Mouse (Mus musculus) G1E (cell line): Measurements from ENCODE around the gene Pla2g3. TPM values are rescaled to one million over a fixed set of nuclear protein-coding genes. Genes with fewer than 3 reads are reported as not detected.

ENCODE experiments used
- ATAC-seq: 2 replicates; pipeline ENCODE4 v1.8.0; 2016; ENCODE audit warnings: mild to moderate bottlenecking; ENCODE audit not compliant: insufficient number of reproducible peaks, poor library complexity, low FRiP score, severe bottlenecking; ENCODE audit errors: extremely low read depth
- DNase-seq: peaks from one replicate; pipeline ENCODE4 v3.0.0; 2012; ENCODE audit warnings: low spot score
- H3K27me3 ChIP-seq: 2 replicates; pipeline ENCODE4 v1.6.1; 2012; ENCODE audit warnings: mild to moderate bottlenecking, low read length, inconsistent platforms; ENCODE audit not compliant: insufficient read depth
- H3K36me3 ChIP-seq: replicated peaks from 2 replicates; pipeline ENCODE3; 2012; ENCODE audit warnings: mild to moderate bottlenecking, inconsistent platforms
- H3K4me1 ChIP-seq: 2 replicates; pipeline ENCODE4 v1.6.1; 2012; ENCODE audit warnings: low read depth, low read length, inconsistent platforms, mixed read lengths; ENCODE audit not compliant: insufficient read depth
- H3K4me3 ChIP-seq: 2 replicates; pipeline ENCODE4 v1.5.1; 2012; ENCODE audit warnings: low read depth, mild to moderate bottlenecking, inconsistent platforms, low read length, moderate library complexity, mixed read lengths
- H3K9me3 ChIP-seq: replicated peaks from 2 replicates; pipeline ENCODE4 v1.6.1; 2012; ENCODE audit warnings: inconsistent platforms
- CTCF ChIP-seq: IDR thresholded peaks from 2 replicates; pipeline ENCODE4 v1.5.1; 2012; ENCODE audit warnings: low read depth, low read length, inconsistent platforms, mixed read lengths
- GATA1 ChIP-seq: IDR thresholded peaks from 2 replicates; pipeline ENCODE4 v1.6.1; 2012; ENCODE audit warnings: borderline replicate concordance, low read length, inconsistent platforms, mixed read lengths
- GATA2 ChIP-seq: IDR thresholded peaks from 2 replicates; pipeline ENCODE4 v1.6.1; 2012; ENCODE audit warnings: low read depth, low read length, inconsistent platforms, borderline replicate concordance
- POLR2AphosphoS5 ChIP-seq: IDR thresholded peaks from 2 replicates; pipeline ENCODE4 v1.6.1; 2012; ENCODE audit warnings: low read depth, low read length, inconsistent platforms; ENCODE audit not compliant: insufficient replicate concordance
- TAL1 ChIP-seq: conservative IDR thresholded peaks from 2 replicates; pipeline ENCODE4 v1.6.1; 2012; ENCODE audit warnings: low read depth, low read length, inconsistent platforms, mixed read lengths
- polyA plus RNA-seq: library from polyadenylated mRNA; stranded (reverse); fragments of >175 nt; gene quantifications from 2 replicates; pipeline ENCODE4 v1.2.3, GENCODE M21; 2012
- total RNA-seq, 2 experiments: library from RNA; stranded (forward) in 1 of 2; stranded (reverse) in 1 of 2; fragments of 200-1000 nt in 1 of 2; fragments of >200 nt in 1 of 2; fragmentation: Nextera tagmentation in 1 of 2; gene quantifications; 2 replicates each; pipeline ENCODE4 v1.2.3; 2014 to 2017

The Pla2g3 gene
- total and polyA plus RNA-seq, 3 experiments, result 0.11 TPM; not detected in 2

GRCm38 (mm10) chr11:3532101-3532931 is 44.2 kb downstream of the Pla2g3 start:
- Histone ChIP-seq H3K36me3 (no peaks in the 10 kb centered on the region), H3K4me1 (0 out of 2 replicates have a peak, but pooled peaks cover 2% of the 10 kb centered on the region)

GRCm38 (mm10) chr11:3533406-3533932 is 45.4 kb downstream of the Pla2g3 start:
- TF ChIP-seq TAL1 (no peak), GATA1 (no peak), GATA2 (no peak), CTCF (no peak), POLR2AphosphoS5 (no peak)
- no peaks in the 10 kb centered on the region for H3K9me3 ChIP-seq
- DNase-seq, result no peak
- H3K4me1 ChIP-seq, result 0 out of 2 replicates have a peak, but pooled peaks cover 2% of the 10 kb centered on the region
- peaks cover 15% of the 10 kb centered on the region; the same call in 1 of the 2 replicates for H3K27me3 ChIP-seq
- ATAC-seq, result no peak
- H3K36me3 ChIP-seq, result no peaks in the 10 kb centered on the region
- H3K4me3 ChIP-seq, result no peak overlapping the region

More at GRCm38 (mm10) chr11:3532101-3532931, 44.2 kb downstream of the Pla2g3 start:
- Histone ChIP-seq H3K27me3 (peaks cover 20% of the 10 kb centered on the region; the same call in 1 of the 2 replicates), H3K4me3 (no peak overlapping the region), H3K9me3 (no peaks in the 10 kb centered on the region)
- no peak for DNase-seq
- TF ChIP-seq POLR2AphosphoS5 (no peak), CTCF (no peak), GATA1 (no peak), TAL1 (no peak), GATA2 (no peak)
- no peak for ATAC-seq

GRCm38 (mm10) chr11:3534956-3535355 is 46.9 kb downstream of the Pla2g3 start:
- TF ChIP-seq CTCF, result 0 out of 2 replicates have a peak, but pooled peaks have one; percentile 0
- no peak for TF ChIP-seq POLR2AphosphoS5
- ATAC-seq (no peak), DNase-seq (no peak)
- H3K36me3 ChIP-seq, result no peaks in the 10 kb centered on the region
- H3K4me3 ChIP-seq, result no peak overlapping the region
- peaks cover 10% of the 10 kb centered on the region; the same call in 1 of the 2 replicates for H3K27me3 ChIP-seq
- 0 out of 2 replicates have a peak, but pooled peaks cover 2% of the 10 kb centered on the region for H3K4me1 ChIP-seq
- H3K9me3 ChIP-seq, result no peaks in the 10 kb centered on the region

- DNase-seq (peak; percentile 65), ATAC-seq (no peak)
- TF ChIP-seq CTCF (peak; percentile 27; the same call in 1 of the 2 replicates), GATA1 (no peak), TAL1 (no peak), GATA2 (no peak), POLR2AphosphoS5 (no peak)
- H3K9me3 ChIP-seq, result no peaks in the 10 kb centered on the region
- no peaks in the 10 kb centered on the region for H3K36me3 ChIP-seq
- peaks cover 10% of the 10 kb centered on the region; the same call in 1 of the 2 replicates for H3K27me3 ChIP-seq
- H3K4me1 ChIP-seq, result 0 out of 2 replicates have a peak, but pooled peaks cover 2% of the 10 kb centered on the region
- no peak overlapping the region for H3K4me3 ChIP-seq
These were observed 47.4 kb downstream of the Pla2g3 start for GRCm38 (mm10) chr11:3535406-3535986.

GRCm38 (mm10) chr11:3536082-3536481 is 48.0 kb downstream of the Pla2g3 start:
- DNase-seq (no peak), ATAC-seq (no peak)
- Histone ChIP-seq H3K27me3 (peaks cover 10% of the 10 kb centered on the region; the same call in 1 of the 2 replicates), H3K36me3 (no peaks in the 10 kb centered on the region), H3K4me3 (no peak overlapping the region), H3K4me1 (0 out of 2 replicates have a peak, but pooled peaks cover 2% of the 10 kb centered on the region), H3K9me3 (no peaks in the 10 kb centered on the region)
- no peak for TF ChIP-seq POLR2AphosphoS5
- TF ChIP-seq CTCF, result no peak
- no peak for TF ChIP-seq TAL1
- TF ChIP-seq GATA1, result no peak
- TF ChIP-seq GATA2, result no peak
